Mouse (Mus musculus) thymus, postnatal 36 days (tissue): ENCODE data around the gene Sult5a1.

Source experiments
- DNase-seq, 2 experiments: peaks; one replicate each; pipeline ENCODE4 v3.0.0; 2022; ENCODE audit warnings: mixed read lengths in 2 of 2

Sult5a1 gene

DNA sequence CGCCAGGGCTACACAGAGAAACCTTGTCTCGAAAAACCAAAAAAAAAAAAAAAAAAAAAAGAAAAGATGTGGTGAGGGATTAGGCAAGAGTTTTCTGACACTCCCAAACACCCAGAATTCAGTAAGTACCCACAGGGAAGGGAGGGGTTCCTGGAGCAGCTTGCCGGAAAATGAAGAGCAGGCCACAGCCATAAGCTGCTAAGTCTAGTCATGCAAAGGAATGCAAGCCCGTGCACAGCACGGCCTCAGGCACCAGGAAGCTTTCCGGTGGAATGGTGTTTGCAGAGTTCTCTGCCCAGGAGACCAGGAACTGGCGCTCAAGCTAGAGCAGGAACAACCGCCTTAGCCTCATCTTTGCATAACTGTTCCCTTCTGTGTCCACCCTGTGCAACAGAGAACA is 57.8 kb downstream of the Sult5a1 start:
- no peak for DNase-seq

- DNase-seq, result peak; percentile 43 to 69
These were observed 60.1 kb downstream of the Sult5a1 start for GRCm38 (mm10) chr8:123097786-123098584.

DNA sequence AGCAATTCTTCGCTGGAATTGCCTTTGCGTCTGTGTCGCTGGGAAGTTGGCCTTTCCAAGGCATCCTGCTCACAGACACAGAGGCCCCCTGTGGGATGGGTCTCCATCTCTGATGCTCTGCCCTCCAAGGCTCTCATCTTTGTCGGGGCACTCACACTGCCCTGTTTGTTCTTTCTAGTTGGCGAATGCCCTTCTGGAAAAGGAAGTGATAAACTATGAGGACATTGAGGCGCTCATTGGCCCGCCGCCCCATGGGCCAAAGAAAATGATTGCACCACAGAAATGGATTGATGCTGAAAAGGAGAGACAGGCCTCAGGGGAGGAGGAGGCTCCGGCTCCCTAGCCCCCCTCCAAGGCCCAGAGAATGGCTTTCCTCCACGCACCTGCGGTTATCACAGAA is 60.9 kb downstream of the Sult5a1 start:
- no peak for DNase-seq
